Mouse (Mus musculus): Measurements from ENCODE around the gene Sp4. TPM values are rescaled to one million over a fixed set of nuclear protein-coding genes. Genes with fewer than 3 reads are reported as not detected.

The Sp4 gene
- polyA plus RNA-seq, 1 experiment from 2014 or later = 6.1 TPM

DNA sequence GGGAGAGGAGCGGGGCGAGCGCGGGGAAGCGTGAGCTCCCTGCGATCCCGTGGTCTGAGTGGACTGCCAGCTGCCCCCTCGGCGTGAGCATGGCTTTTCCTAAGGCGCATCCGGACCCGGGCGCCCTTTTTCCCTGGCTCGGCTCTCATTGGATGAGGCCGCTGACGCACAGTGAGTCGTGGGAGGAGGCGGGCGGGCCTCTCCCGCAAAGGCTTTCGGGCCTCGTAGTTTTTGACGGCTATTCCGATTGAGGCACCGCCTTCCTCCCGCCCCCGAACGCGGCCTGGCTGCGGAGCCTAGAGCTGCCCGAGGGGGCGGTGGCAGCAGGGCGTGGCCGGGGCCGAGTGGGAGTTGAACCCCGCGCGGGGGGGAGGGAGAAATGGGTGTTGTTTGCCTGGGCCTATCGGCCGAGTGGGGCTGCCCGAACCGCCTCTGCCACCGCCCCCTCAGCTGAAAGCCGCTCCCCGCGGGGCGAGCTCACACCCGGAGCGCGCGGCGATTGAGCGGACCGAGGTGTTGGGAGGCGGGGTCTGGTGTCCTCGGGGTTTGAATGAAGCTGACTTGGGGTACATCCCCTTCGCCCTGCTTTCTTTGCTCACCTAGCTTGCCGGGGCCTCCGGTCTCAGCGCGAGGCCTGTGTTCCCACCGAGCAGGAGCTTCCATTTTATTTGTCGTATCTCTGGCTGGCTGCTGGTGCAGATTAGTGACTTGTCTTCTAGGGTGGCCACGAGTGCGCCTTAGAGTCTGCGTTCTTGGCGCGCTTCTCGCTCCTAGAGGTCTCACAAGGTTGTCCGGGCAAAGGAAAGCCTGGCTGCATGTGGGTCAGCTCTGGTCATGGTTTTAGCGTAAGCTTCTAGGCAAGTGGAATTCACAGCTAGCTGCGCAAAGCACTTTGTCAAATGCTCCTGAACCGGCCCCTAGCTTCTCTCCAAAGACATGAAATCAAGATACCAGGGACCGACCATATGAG, 911 bp upstream of the Sp4 start:
- peak overlapping the region; percentile 68 for H3K4me2 ChIP-seq
- no peaks in the 10 kb centered on the region for H3K36me3 ChIP-seq
- ATAC-seq (ENCODE audit: insufficient read depth, low FRiP score, low read depth) = peak; percentile 89
- peak overlapping the region; percentile 96 for H3K27ac ChIP-seq
- no peaks in the 10 kb centered on the region for H3K27me3 ChIP-seq (replicated peaks)
- H3K4me3 ChIP-seq (replicated peaks) = peak overlapping the region; percentile 89
- no peaks in the 10 kb centered on the region for H3K9me3 ChIP-seq
- peak overlapping the region; percentile 74 for H3K9ac ChIP-seq
- WGBS = under 1% methylated on average over 74 of the region's 74 CpGs
- H3K4me1 ChIP-seq = no peaks in the 10 kb centered on the region

DNA sequence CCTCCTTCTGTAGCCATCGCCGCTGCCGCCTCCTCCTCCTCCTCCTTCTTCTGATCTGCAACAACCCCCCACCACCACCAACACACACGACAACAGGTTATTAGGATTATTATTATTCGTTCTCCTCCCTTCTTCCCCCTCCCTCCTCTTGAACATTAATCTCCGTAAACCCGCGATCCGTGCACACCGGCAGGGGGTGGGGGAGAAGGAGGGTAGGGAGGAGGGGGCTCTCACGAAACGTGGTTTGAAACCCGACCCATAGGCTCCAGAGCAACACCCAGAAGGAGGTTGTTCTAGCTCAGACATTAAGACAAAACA, 527 bp downstream of the Sp4 start:
- Histone ChIP-seq H3K27ac (peak overlapping the region; percentile 97), H3K4me3 (replicated peaks) (peak overlapping the region; percentile 89), H3K9ac (peak overlapping the region; percentile 44; the same call in 1 of the 2 replicates), H3K4me1 (no peaks in the 10 kb centered on the region), H3K27me3 (replicated peaks) (no peaks in the 10 kb centered on the region), H3K4me2 (peak overlapping the region; percentile 59), H3K36me3 (no peaks in the 10 kb centered on the region), H3K9me3 (no peaks in the 10 kb centered on the region)
- 0% methylated on average over 13 of the region's 13 CpGs for WGBS
- ATAC-seq (ENCODE audit: insufficient read depth, low FRiP score, low read depth) = no peak

DNA sequence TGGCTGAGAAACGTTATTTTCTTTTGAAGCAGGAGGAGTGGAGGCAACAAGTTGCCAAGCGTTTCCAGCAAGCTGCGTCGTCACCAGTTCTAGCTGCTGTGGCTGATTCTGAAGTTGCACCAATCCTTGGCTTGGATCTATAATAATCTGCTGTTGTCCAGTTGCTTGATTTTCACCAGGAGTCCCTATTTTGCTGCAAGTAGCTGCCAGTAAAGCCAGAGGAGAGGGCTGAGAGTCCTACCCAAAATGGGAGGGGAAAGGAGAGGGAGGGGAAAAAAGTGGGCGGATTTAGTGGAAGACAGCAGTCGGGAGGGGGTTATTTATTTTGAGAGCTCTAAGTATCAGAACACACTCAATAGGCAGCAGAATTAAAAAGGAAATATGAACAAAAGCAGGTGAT, 1.3 kb downstream of the Sp4 start:
- no peak for ATAC-seq (ENCODE audit: insufficient read depth, low FRiP score, low read depth)
- no peaks in the 10 kb centered on the region for H3K36me3 ChIP-seq
- WGBS = 24% methylated on average over 6 of the region's 6 CpGs
- H3K4me1 ChIP-seq = no peaks in the 10 kb centered on the region
- no peak overlapping the region for H3K27ac ChIP-seq
- no peaks in the 10 kb centered on the region for H3K27me3 ChIP-seq (replicated peaks)
- no peak overlapping the region for H3K9ac ChIP-seq
- peak overlapping the region; percentile 59 for H3K4me2 ChIP-seq
- H3K9me3 ChIP-seq = no peaks in the 10 kb centered on the region
- no peak overlapping the region; the same call in 1 of the 2 replicates for H3K4me3 ChIP-seq (replicated peaks)

DNA sequence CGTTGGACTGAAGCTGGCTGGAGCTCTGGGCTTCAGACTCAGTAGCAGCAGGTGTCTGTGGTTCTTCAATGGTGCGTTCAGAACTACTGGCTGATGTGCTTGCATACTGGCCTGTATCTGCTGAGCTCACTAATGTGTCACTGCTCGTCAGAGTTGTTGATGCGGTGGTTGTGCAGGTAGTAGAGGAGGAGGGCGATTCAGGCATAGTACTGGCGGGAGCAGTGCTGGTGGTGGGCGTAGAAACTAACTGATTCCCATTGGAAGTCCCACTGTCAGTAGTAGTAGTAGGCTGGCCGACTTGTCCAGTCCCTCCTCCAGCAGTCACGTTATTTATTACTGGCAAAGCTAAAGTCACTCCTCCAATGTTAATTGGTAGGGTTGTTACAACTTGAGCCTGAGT, 2.1 kb downstream of the Sp4 start:
- Histone ChIP-seq H3K27me3 (replicated peaks) (no peaks in the 10 kb centered on the region), H3K4me2 (no peak overlapping the region), H3K27ac (no peak overlapping the region), H3K9me3 (no peaks in the 10 kb centered on the region), H3K4me3 (replicated peaks) (no peak overlapping the region), H3K9ac (no peak overlapping the region), H3K36me3 (no peaks in the 10 kb centered on the region), H3K4me1 (no peaks in the 10 kb centered on the region)
- WGBS = 82% methylated on average over 9 of the region's 9 CpGs
- ATAC-seq (ENCODE audit: insufficient read depth, low FRiP score, low read depth) = no peak

DNA sequence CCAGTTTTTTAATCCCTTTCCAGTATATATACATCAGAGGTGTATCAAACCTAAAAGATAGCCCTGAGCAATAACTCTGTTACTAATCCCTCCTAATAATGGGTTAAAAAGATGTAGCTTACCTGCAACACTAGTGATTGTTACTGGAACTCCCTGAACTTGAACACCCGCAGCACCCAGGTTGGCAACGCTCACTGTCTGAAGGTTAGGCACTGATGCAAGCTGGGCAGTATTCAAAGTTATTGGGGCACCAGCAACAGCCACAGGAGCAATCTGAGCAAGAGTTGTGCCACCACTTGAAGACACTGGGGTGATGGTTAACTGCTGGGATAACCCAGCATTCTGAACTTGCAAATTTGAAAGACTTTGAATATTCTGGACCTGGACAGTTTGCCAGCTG, 2.7 kb downstream of the Sp4 start:
- Histone ChIP-seq H3K4me2 (no peak overlapping the region), H3K27ac (no peak overlapping the region), H3K4me1 (no peaks in the 10 kb centered on the region), H3K36me3 (no peaks in the 10 kb centered on the region), H3K27me3 (replicated peaks) (no peaks in the 10 kb centered on the region), H3K4me3 (replicated peaks) (no peak overlapping the region), H3K9me3 (no peaks in the 10 kb centered on the region), H3K9ac (no peak overlapping the region)
- ATAC-seq (ENCODE audit: insufficient read depth, low FRiP score, low read depth) = no peak
- WGBS = 89% methylated on average over 2 of the region's 2 CpGs

DNA sequence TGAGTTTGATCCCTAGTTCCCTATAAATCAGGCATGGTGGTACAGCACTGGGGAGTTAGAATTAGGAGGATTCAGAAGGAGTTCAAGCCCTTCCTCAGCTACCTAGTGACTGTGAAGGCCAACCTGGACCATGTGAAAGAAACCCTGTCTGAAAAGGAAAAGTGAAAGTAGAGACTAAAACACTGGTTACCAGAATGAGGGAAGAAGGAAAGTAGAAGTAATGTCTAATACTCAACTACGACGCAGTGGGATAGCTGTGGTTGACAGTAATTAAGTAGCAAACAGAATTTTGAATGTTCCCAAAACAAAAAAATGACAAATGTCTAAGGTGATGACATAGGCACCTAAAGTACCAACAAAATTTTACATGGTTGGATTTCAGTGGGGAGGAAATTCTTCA, 5.0 kb downstream of the Sp4 start:
- H3K27ac ChIP-seq = no peak overlapping the region
- H3K4me3 ChIP-seq (replicated peaks) = no peak overlapping the region
- H3K9me3 ChIP-seq = no peaks in the 10 kb centered on the region
- H3K27me3 ChIP-seq (replicated peaks) = no peaks in the 10 kb centered on the region
- no peaks in the 10 kb centered on the region for H3K36me3 ChIP-seq
- WGBS = 82% methylated on average over 2 of the region's 2 CpGs
- no peak overlapping the region for H3K4me2 ChIP-seq
- no peak overlapping the region for H3K9ac ChIP-seq
- no peak for ATAC-seq (ENCODE audit: insufficient read depth, low FRiP score, low read depth)
- H3K4me1 ChIP-seq = no peaks in the 10 kb centered on the region

DNA sequence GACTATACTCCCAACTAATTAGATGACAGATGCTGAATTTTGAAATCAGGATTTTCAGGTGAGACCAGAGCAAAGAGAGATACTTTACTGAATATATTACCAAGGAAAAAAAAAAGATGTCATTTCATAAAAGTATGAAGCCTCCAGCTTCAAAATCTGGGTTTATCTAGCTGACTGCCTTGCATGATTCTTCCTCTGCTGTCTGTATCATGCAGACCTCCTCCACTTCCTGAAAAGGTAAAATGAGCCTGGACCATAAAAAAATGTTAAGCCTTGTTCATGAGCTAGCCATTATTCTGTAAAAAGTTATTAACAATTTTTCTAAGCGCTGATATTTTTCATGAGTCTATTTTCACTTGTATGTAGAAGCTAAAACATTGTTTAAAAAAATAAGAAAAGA, 5.4 kb downstream of the Sp4 start:
- WGBS = 88% methylated on average over 1 of the region's 1 CpGs
- no peak for ATAC-seq (ENCODE audit: insufficient read depth, low FRiP score, low read depth)
- no peaks in the 10 kb centered on the region for H3K4me1 ChIP-seq
- no peak overlapping the region for H3K4me3 ChIP-seq (replicated peaks)
- no peaks in the 10 kb centered on the region for H3K9me3 ChIP-seq
- no peak overlapping the region for H3K9ac ChIP-seq
- no peaks in the 10 kb centered on the region for H3K36me3 ChIP-seq
- H3K27me3 ChIP-seq (replicated peaks) = no peaks in the 10 kb centered on the region
- no peak overlapping the region for H3K4me2 ChIP-seq
- no peak overlapping the region for H3K27ac ChIP-seq

DNA sequence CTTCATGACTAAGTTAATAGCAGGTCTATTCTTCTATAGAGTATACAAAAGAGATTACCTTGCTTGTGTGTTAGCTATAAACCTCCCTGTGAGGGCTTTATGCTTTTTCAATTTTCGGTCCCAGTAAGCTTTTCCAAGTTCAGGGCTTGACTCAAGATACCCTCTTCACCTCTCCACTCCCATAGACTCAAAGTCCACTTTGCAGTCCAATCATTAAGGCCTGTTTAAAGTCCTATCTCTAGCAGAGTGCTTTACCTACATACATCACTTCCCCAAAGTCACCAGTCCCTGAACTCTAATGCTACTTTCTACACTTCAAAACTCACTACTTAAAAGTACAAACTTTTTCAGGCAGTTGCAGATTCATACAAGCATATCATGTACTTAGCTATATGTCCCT, 12.3 kb downstream of the Sp4 start:
- WGBS = 40% methylated on average over 1 of the region's 1 CpGs
- peak; percentile 70; the same call in 1 of the 2 replicates for ATAC-seq (ENCODE audit: insufficient read depth, low FRiP score, low read depth)

DNA sequence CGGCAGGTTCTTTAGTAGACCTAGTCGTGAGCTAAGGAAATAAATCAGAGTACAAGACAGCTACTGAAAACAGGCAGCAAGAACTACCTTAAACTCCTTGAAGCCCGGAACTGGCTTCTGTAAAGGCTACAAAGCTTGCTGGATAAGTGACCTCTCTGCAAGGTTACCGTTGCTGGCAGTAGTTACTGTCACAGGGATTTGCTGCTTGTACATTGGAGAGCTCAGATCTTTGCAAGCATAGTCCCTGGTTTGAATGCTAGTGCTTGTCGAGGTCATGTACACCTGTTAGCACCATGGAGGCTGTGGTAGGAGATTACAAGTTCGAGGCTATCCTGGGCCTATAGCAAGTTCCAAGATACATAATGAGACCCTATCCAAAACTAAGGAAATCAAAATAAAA, 16.1 kb downstream of the Sp4 start:
- Histone ChIP-seq H3K9ac (no peak overlapping the region), H3K4me1 (0 out of 2 replicates have a peak, but pooled peaks cover 4% of the 10 kb centered on the region), H3K4me2 (no peak overlapping the region), H3K27ac (no peak overlapping the region), H3K4me3 (replicated peaks) (no peak overlapping the region), H3K36me3 (no peaks in the 10 kb centered on the region), H3K27me3 (replicated peaks) (no peaks in the 10 kb centered on the region), H3K9me3 (no peaks in the 10 kb centered on the region)
- 66% methylated on average over 6 of the region's 6 CpGs for WGBS
- no peak for ATAC-seq (ENCODE audit: insufficient read depth, low FRiP score, low read depth)

More for the DNA sequence above, 12.3 kb downstream of the Sp4 start:
- Histone ChIP-seq H3K9me3 (no peaks in the 10 kb centered on the region), H3K27ac (no peak overlapping the region), H3K4me2 (no peak overlapping the region), H3K36me3 (no peaks in the 10 kb centered on the region), H3K4me1 (0 out of 2 replicates have a peak, but pooled peaks cover 4% of the 10 kb centered on the region), H3K9ac (no peak overlapping the region), H3K4me3 (replicated peaks) (no peak overlapping the region), H3K27me3 (replicated peaks) (no peaks in the 10 kb centered on the region)

DNA sequence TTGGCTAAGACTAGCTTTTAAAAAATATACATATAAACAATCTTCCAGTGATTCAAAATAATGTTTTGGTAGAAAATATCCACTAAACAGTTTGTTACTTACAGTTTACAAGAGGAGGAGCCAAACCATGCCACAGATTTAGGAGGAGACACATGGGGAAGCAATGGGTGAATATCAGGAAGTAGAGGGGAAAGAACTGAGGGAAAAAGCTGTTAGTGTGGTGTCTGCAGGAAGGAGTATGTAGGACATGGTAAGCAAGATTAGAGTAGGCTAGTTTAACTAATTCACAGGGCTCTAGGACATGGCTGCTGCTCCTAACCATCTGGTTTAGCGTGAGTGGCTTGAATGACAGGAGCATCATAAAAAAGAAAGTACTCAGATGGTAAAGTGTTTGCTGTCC, 19.3 kb downstream of the Sp4 start:
- H3K4me1 ChIP-seq = 0 out of 2 replicates have a peak, but pooled peaks cover 4% of the 10 kb centered on the region
- H3K9me3 ChIP-seq = no peaks in the 10 kb centered on the region
- H3K4me2 ChIP-seq = no peak overlapping the region
- no peak overlapping the region for H3K27ac ChIP-seq
- no peaks in the 10 kb centered on the region for H3K27me3 ChIP-seq (replicated peaks)
- no peak overlapping the region for H3K9ac ChIP-seq
- ATAC-seq (ENCODE audit: insufficient read depth, low FRiP score, low read depth) = no peak
- 52% methylated on average over 1 of the region's 1 CpGs for WGBS
- H3K36me3 ChIP-seq = no peaks in the 10 kb centered on the region
- no peak overlapping the region for H3K4me3 ChIP-seq (replicated peaks)

DNA sequence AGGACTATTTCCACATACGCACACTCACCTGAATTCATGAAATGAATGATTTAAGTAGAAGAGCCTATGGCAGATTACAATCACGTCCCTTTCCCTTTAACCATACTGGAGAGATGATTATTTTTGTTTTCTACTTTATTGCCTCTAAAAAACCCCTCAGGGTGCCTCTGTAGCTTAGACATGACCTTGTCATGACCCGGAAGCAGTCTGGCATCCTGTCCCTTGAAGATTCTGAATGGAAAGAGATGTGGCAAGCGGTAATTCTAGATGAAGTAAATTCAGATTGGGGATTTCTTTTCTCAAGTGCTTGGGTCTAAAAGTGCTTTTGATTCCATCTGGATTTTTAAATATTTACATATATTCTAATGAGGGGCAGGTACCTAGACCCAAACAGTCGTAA, 24.9 kb downstream of the Sp4 start:
- H3K9ac ChIP-seq = no peak overlapping the region
- no peaks in the 10 kb centered on the region for H3K4me1 ChIP-seq
- H3K27me3 ChIP-seq (replicated peaks) = no peaks in the 10 kb centered on the region
- H3K4me2 ChIP-seq = no peak overlapping the region
- H3K36me3 ChIP-seq = no peaks in the 10 kb centered on the region
- 85% methylated on average over 5 of the region's 5 CpGs for WGBS
- no peak for ATAC-seq (ENCODE audit: insufficient read depth, low FRiP score, low read depth)
- H3K27ac ChIP-seq = no peak overlapping the region
- H3K9me3 ChIP-seq = no peaks in the 10 kb centered on the region
- no peak overlapping the region for H3K4me3 ChIP-seq (replicated peaks)

DNA sequence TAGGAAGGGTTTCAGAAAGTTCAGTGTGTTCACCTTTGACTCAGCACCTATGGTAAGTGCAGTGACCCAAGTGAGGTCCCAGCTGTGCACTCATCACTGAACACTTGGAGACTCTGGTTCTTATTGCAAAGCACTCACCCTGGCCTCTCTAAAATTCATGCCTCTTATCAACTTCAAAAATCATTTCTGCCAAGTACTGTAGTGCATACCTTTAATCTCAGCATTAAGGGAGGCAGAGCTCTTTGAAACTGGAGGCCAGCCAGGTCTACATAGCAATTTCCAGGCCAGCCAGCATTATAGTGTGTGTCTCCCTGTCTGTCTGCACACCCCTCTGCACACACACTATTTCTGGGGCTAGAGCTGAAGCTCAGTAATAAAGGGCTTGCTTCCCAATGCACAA, 36.3 kb downstream of the Sp4 start:
- H3K36me3 ChIP-seq = no peaks in the 10 kb centered on the region
- no peak overlapping the region for H3K4me2 ChIP-seq
- H3K27me3 ChIP-seq (replicated peaks) = no peaks in the 10 kb centered on the region
- H3K4me1 ChIP-seq = no peaks in the 10 kb centered on the region
- no peak overlapping the region for H3K4me3 ChIP-seq (replicated peaks)
- H3K9me3 ChIP-seq = no peaks in the 10 kb centered on the region
- H3K9ac ChIP-seq = no peak overlapping the region
- ATAC-seq (ENCODE audit: insufficient read depth, low FRiP score, low read depth) = no peak
- H3K27ac ChIP-seq = no peak overlapping the region

Data from stomach, embryonic 15.5 days (tissue).